Comparison of ENCODE assay signal across 7 mouse cellular contexts in genomic region chr13:23740256-23740840, GRCm38 (mm10). TPM values are rescaled to one million over a fixed set of nuclear protein-coding genes. Genes with fewer than 3 reads are reported as not detected.
A peak's percentile ranks its signal among the peaks of the same experiment; 100 is the strongest.
DNase-seq lines count a peak whose midpoint lies in the region; ATAC-seq and TF ChIP-seq lines count a peak whose summit lies in the region.

No protein-coding gene starts in this region.

- H3K4me2 ChIP-seq in lung, postnatal 0 days (replicated peaks; ENCODE audit: low read depth, low read length), result peak overlapping the region; percentile 90
- peak overlapping the region; percentile 96 for H3K4me2 ChIP-seq in embryonic facial prominence, embryonic 15.5 days (replicated peaks)
- H3K4me2 ChIP-seq in limb, embryonic 11.5 days (ENCODE audit: low read depth, severe bottlenecking), result peak overlapping the region; percentile 70
- peak overlapping the region; percentile 95 for H3K4me2 ChIP-seq in stomach, embryonic 15.5 days

- no peak for TF ChIP-seq EP300 in lung, postnatal 0 days (IDR thresholded peaks at IDR 0.05)

- TF ChIP-seq CTCF in lung, postnatal 0 days (IDR thresholded peaks at IDR 0.05), result no peak

- WGBS in lung, postnatal 0 days, result 17% methylated on average over 13 of the region's 13 CpGs
- WGBS in embryonic facial prominence, embryonic 15.5 days, result 19% methylated on average over 13 of the region's 13 CpGs
- WGBS in limb, embryonic 11.5 days, result 31% methylated on average over 13 of the region's 13 CpGs
- 17% methylated on average over 13 of the region's 13 CpGs for WGBS in stomach, embryonic 15.5 days

- H3K4me3 ChIP-seq in lung, postnatal 0 days (ENCODE audit: low read depth, low read length), result peak overlapping the region; percentile 71
- peak overlapping the region; percentile 61 for H3K4me3 ChIP-seq in embryonic facial prominence, embryonic 15.5 days (replicated peaks)
- peak overlapping the region; percentile 48 for H3K4me3 ChIP-seq in limb, embryonic 11.5 days (ENCODE audit: low read depth, low read length)
- peak overlapping the region; percentile 64 for H3K4me3 ChIP-seq in stomach, embryonic 15.5 days (replicated peaks)

- H3K9me3 ChIP-seq in lung, postnatal 0 days (ENCODE audit: low read length), result no peaks in the 10 kb centered on the region
- no peaks in the 10 kb centered on the region for H3K9me3 ChIP-seq in embryonic facial prominence, embryonic 15.5 days (replicated peaks)
- H3K9me3 ChIP-seq in limb, embryonic 11.5 days (ENCODE audit: control insufficient read depth, low read length), result no peaks in the 10 kb centered on the region
- H3K9me3 ChIP-seq in stomach, embryonic 15.5 days, result no peaks in the 10 kb centered on the region

- no peaks in the 10 kb centered on the region for H3K36me3 ChIP-seq in lung, postnatal 0 days (ENCODE audit: insufficient read depth, low read length)
- H3K36me3 ChIP-seq in embryonic facial prominence, embryonic 15.5 days, result no peaks in the 10 kb centered on the region
- H3K36me3 ChIP-seq in limb, embryonic 11.5 days (ENCODE audit: control insufficient read depth, insufficient read depth, low read length), result no peaks in the 10 kb centered on the region
- no peaks in the 10 kb centered on the region for H3K36me3 ChIP-seq in stomach, embryonic 15.5 days

- no peak for ATAC-seq in lung, postnatal 0 days
- no peak for ATAC-seq in embryonic facial prominence, embryonic 15.5 days (ENCODE audit: insufficient number of reproducible peaks, low FRiP score, low TSS enrichment, low read depth)
- ATAC-seq in limb, embryonic 11.5 days (ENCODE audit: insufficient number of reproducible peaks, low FRiP score, low TSS enrichment, low read depth), result no peak
- ATAC-seq in stomach, embryonic 15.5 days (ENCODE audit: insufficient read depth, low FRiP score, low read depth), result no peak

- peak overlapping the region; percentile 86 for H3K9ac ChIP-seq in lung, postnatal 0 days (replicated peaks; ENCODE audit: low read depth)
- peak overlapping the region; percentile 56 for H3K9ac ChIP-seq in embryonic facial prominence, embryonic 15.5 days
- peak overlapping the region; percentile 77 for H3K9ac ChIP-seq in limb, embryonic 11.5 days (ENCODE audit: low read length)
- peak overlapping the region; percentile 39; the same call in 1 of the 2 replicates for H3K9ac ChIP-seq in stomach, embryonic 15.5 days

- peak overlapping the region; percentile 97 for H3K27ac ChIP-seq in lung, postnatal 0 days (ENCODE audit: low read length)
- H3K27ac ChIP-seq in embryonic facial prominence, embryonic 15.5 days (replicated peaks), result peak overlapping the region; percentile 98
- H3K27ac ChIP-seq in limb, embryonic 11.5 days (replicated peaks; ENCODE audit: low read depth, low read length), result peak overlapping the region; percentile 99
- peak overlapping the region; percentile 99 for H3K27ac ChIP-seq in stomach, embryonic 15.5 days

- no peaks in the 10 kb centered on the region for H3K27me3 ChIP-seq in lung, postnatal 0 days (replicated peaks; ENCODE audit: insufficient read depth, low read length)
- H3K27me3 ChIP-seq in embryonic facial prominence, embryonic 15.5 days, result no peaks in the 10 kb centered on the region
- H3K27me3 ChIP-seq in limb, embryonic 11.5 days (ENCODE audit: control insufficient read depth, insufficient read depth, low read length), result no peaks in the 10 kb centered on the region
- no peaks in the 10 kb centered on the region for H3K27me3 ChIP-seq in stomach, embryonic 15.5 days (replicated peaks)

- H3K4me1 ChIP-seq in lung, postnatal 0 days (ENCODE audit: insufficient read depth, low read depth, low read length), result no peaks in the 10 kb centered on the region
- H3K4me1 ChIP-seq in embryonic facial prominence, embryonic 15.5 days, result peaks cover 13% of the 10 kb centered on the region; the same call in 1 of the 2 replicates
- no peaks in the 10 kb centered on the region for H3K4me1 ChIP-seq in limb, embryonic 11.5 days (ENCODE audit: control insufficient read depth, insufficient read depth, low read length)
- 0 out of 2 replicates have a peak, but pooled peaks cover 2% of the 10 kb centered on the region for H3K4me1 ChIP-seq in stomach, embryonic 15.5 days

- no peak for DNase-seq in lung, postnatal 0 days (ENCODE audit: low spot score)
- no peak for DNase-seq in lung, postnatal 4 days
- peak; percentile 38 for DNase-seq in limb, embryonic 11.5 days (ENCODE audit: low spot score)
- DNase-seq in gastrocnemius, adult 18-20 months (ENCODE audit: low spot score), result no peak
- DNase-seq in ovary, postnatal 36 days (ENCODE audit: low spot score), result no peak

RNA-seq across cellular contexts. Expression of gene Hist1h1c, which starts 1.7 kb away (rescaled TPM):
- polyA plus RNA-seq in lung, postnatal 0 days (2015; fragmentation: Nextera tagmentation; extraction: Ambion mirVana), result 38.9 and 43.3 TPM in 2 replicates
- polyA plus RNA-seq in embryonic facial prominence, embryonic 15.5 days (2015; fragmentation: Nextera tagmentation; extraction: Ambion mirVana), result 36.4 TPM in 2 replicates
- 15.4 and 16.6 TPM in 2 replicates for polyA plus RNA-seq in limb, embryonic 11.5 days (2014; fragmentation: Nextera tagmentation; extraction: Ambion mirVana)
- polyA plus RNA-seq in stomach, embryonic 15.5 days (2015; fragmentation: Nextera tagmentation; extraction: Ambion mirVana), result 50.6 and 54.3 TPM in 2 replicates
- 100 to 1,000 TPM; 157 to 219 TPM for total RNA-seq in gastrocnemius, adult 18-20 months (2021)

RNA-seq across cellular contexts. Expression of gene Hist1h3c, which starts 5.1 kb away (rescaled TPM):
- polyA plus RNA-seq in lung, postnatal 0 days (2015; fragmentation: Nextera tagmentation; extraction: Ambion mirVana), result 0.27 TPM in 1 of 2 replicates, not detected in the other
- 3.5 and 4.8 TPM in 2 replicates for polyA plus RNA-seq in embryonic facial prominence, embryonic 15.5 days (2015; fragmentation: Nextera tagmentation; extraction: Ambion mirVana)
- polyA plus RNA-seq in limb, embryonic 11.5 days (2014; fragmentation: Nextera tagmentation; extraction: Ambion mirVana), result 13.3 and 14.0 TPM in 2 replicates
- polyA plus RNA-seq in stomach, embryonic 15.5 days (2015; fragmentation: Nextera tagmentation; extraction: Ambion mirVana), result 5.5 and 5.7 TPM in 2 replicates
- total RNA-seq in gastrocnemius, adult 18-20 months (2021), result not detected

RNA-seq across cellular contexts. Expression of gene Hist1h2bb, which starts 6.2 kb away (rescaled TPM):
- polyA plus RNA-seq in lung, postnatal 0 days (2015; fragmentation: Nextera tagmentation; extraction: Ambion mirVana), result 0.99 TPM in 1 of 2 replicates, not detected in the other
- polyA plus RNA-seq in embryonic facial prominence, embryonic 15.5 days (2015; fragmentation: Nextera tagmentation; extraction: Ambion mirVana), result 2.0 and 2.1 TPM in 2 replicates
- polyA plus RNA-seq in limb, embryonic 11.5 days (2014; fragmentation: Nextera tagmentation; extraction: Ambion mirVana), result 1.7 and 3.4 TPM in 2 replicates
- 2.5 and 3.4 TPM in 2 replicates for polyA plus RNA-seq in stomach, embryonic 15.5 days (2015; fragmentation: Nextera tagmentation; extraction: Ambion mirVana)
- 1 to 10 TPM; 1.3 to 1.4 TPM for total RNA-seq in gastrocnemius, adult 18-20 months (2021)

RNA-seq across cellular contexts. Expression of gene Hist1h2ab, which starts 10.6 kb away (rescaled TPM):
- polyA plus RNA-seq in lung, postnatal 0 days (2015; fragmentation: Nextera tagmentation; extraction: Ambion mirVana), result 5.3 and 6.1 TPM in 2 replicates
- 23.1 and 38.3 TPM in 2 replicates for polyA plus RNA-seq in embryonic facial prominence, embryonic 15.5 days (2015; fragmentation: Nextera tagmentation; extraction: Ambion mirVana)
- 63.8 and 65.5 TPM in 2 replicates for polyA plus RNA-seq in limb, embryonic 11.5 days (2014; fragmentation: Nextera tagmentation; extraction: Ambion mirVana)
- polyA plus RNA-seq in stomach, embryonic 15.5 days (2015; fragmentation: Nextera tagmentation; extraction: Ambion mirVana), result 43.8 and 63.1 TPM in 2 replicates
- under 1 TPM in 1 of 2 experiments, not detected in 1; 0.82 TPM for total RNA-seq in gastrocnemius, adult 18-20 months (2021)

RNA-seq across cellular contexts. Expression of gene Hist1h3b, which starts 11.7 kb away (rescaled TPM):
- polyA plus RNA-seq in lung, postnatal 0 days (2015; fragmentation: Nextera tagmentation; extraction: Ambion mirVana), result 2.6 and 3.0 TPM in 2 replicates
- 8.4 and 9.7 TPM in 2 replicates for polyA plus RNA-seq in embryonic facial prominence, embryonic 15.5 days (2015; fragmentation: Nextera tagmentation; extraction: Ambion mirVana)
- 7.5 and 12.0 TPM in 2 replicates for polyA plus RNA-seq in limb, embryonic 11.5 days (2014; fragmentation: Nextera tagmentation; extraction: Ambion mirVana)
- polyA plus RNA-seq in stomach, embryonic 15.5 days (2015; fragmentation: Nextera tagmentation; extraction: Ambion mirVana), result 7.4 and 10.6 TPM in 2 replicates
- total RNA-seq in gastrocnemius, adult 18-20 months (2021), result 1 to 10 TPM in 1 of 2 experiments, not detected in 1; 1.3 TPM
